Mouse (Mus musculus) MEL (cell line): Measurements from ENCODE around the gene Kncn. TPM values are rescaled to one million over a fixed set of nuclear protein-coding genes. Genes with fewer than 3 reads are reported as not detected.

Experiments used
- DNase-seq: peaks from one replicate; pipeline ENCODE4 v3.0.0; 2011; ENCODE audit warnings: low read depth, low spot score
- H3K27ac ChIP-seq: 2 replicates; pipeline ENCODE4 v1.5.1; 2012; ENCODE audit warnings: low read depth, mild to moderate bottlenecking, control low read depth, low read length, moderate library complexity; ENCODE audit not compliant: control insufficient read depth
- H3K27me3 ChIP-seq, 2 experiments: fragments of 150-350 bp in 1 of 2; sonication (generic) in 1 of 2; 2 replicates each; pipeline ENCODE4 v1.6.1; 2012; ENCODE audit warnings: low read length in 2 of 2, mild to moderate bottlenecking in 2 of 2, improper control_type of control experiment in 1 of 2, moderate library complexity in 1 of 2; ENCODE audit not compliant: insufficient read depth in 2 of 2, control insufficient read depth in 1 of 2
- H3K36me3 ChIP-seq, 2 experiments: 2 replicates each; pipeline ENCODE4 v1.6.1; 2012 to 2014; ENCODE audit warnings: low read length in 2 of 2, improper control_type of control experiment in 1 of 2, inconsistent platforms in 1 of 2, mild to moderate bottlenecking in 1 of 2; ENCODE audit not compliant: insufficient read depth in 2 of 2, control insufficient read depth in 1 of 2
- H3K4me1 ChIP-seq, 2 experiments: fragments of 150-350 bp in 1 of 2; sonication (generic) in 1 of 2; 2 replicates each; pipeline ENCODE4 v1.6.1; 2012; ENCODE audit warnings: low read length in 2 of 2, improper control_type of control experiment in 1 of 2, mild to moderate bottlenecking in 1 of 2; ENCODE audit not compliant: insufficient read depth in 2 of 2, control insufficient read depth in 1 of 2
- H3K4me3 ChIP-seq, 2 experiments: fragments of 150-350 bp in 1 of 2; sonication (generic) in 1 of 2; 2 replicates each; pipeline ENCODE4 v1.5.1; 2012; ENCODE audit warnings: low read depth in 2 of 2, low read length in 2 of 2, mild to moderate bottlenecking in 2 of 2, moderate library complexity in 2 of 2, control low read depth in 1 of 2, improper control_type of control experiment in 1 of 2; ENCODE audit not compliant: control insufficient read depth in 1 of 2, insufficient read depth in 1 of 2
- H3K79me2 ChIP-seq: 2 replicates; pipeline ENCODE4 v1.6.1; 2012; ENCODE audit warnings: mild to moderate bottlenecking, low read length, moderate library complexity; ENCODE audit not compliant: control insufficient read depth, poor library complexity, insufficient read depth
- H3K9ac ChIP-seq: 2 replicates; pipeline ENCODE4 v1.6.1; 2012; ENCODE audit warnings: low read depth, mild to moderate bottlenecking, control low read depth, low read length, moderate library complexity; ENCODE audit not compliant: control insufficient read depth, poor library complexity, severe bottlenecking
- H3K9me3 ChIP-seq: fragments of 150-350 bp; sonication (generic); replicated peaks from 2 replicates; pipeline ENCODE4 v1.6.1; 2012; ENCODE audit warnings: mild to moderate bottlenecking, low read length, improper control_type of control experiment, moderate library complexity; ENCODE audit not compliant: insufficient read depth
- CHD1 ChIP-seq: IDR thresholded peaks from 2 replicates; pipeline ENCODE4 v1.6.1; 2012; ENCODE audit warnings: low read depth, mild to moderate bottlenecking, inconsistent platforms, low read length, improper control_type of control experiment
- CHD2 ChIP-seq: IDR thresholded peaks from 2 replicates; pipeline ENCODE4 v1.6.1; 2011; ENCODE audit warnings: low read length, improper control_type of control experiment
- CTCF ChIP-seq, 3 experiments: IDR thresholded peaks in 2 of 3; conservative IDR thresholded peaks in 1 of 3; 2 replicates each; pipeline ENCODE4 v1.5.1; 2011 to 2012; ENCODE audit warnings: low read length in 3 of 3, low read depth in 2 of 3, mild to moderate bottlenecking in 2 of 3, improper control_type of control experiment in 1 of 3, inconsistent platforms in 1 of 3, mixed read lengths in 1 of 3, moderate library complexity in 1 of 3; ENCODE audit not compliant: control insufficient read depth in 1 of 3, insufficient read depth in 1 of 3, poor library complexity in 1 of 3, severe bottlenecking in 1 of 3
- E2F4 ChIP-seq: IDR thresholded peaks from 2 replicates; pipeline ENCODE4 v1.6.1; 2011; ENCODE audit warnings: low read depth, low read length, improper control_type of control experiment, borderline replicate concordance
- ELF1 ChIP-seq: IDR thresholded peaks from 2 replicates; pipeline ENCODE4 v1.6.1; 2014; ENCODE audit warnings: low read depth, mild to moderate bottlenecking, inconsistent platforms, low read length, improper control_type of control experiment, moderate library complexity
- EP300 ChIP-seq, 2 experiments: IDR thresholded peaks; 2 replicates each; pipeline ENCODE4 v1.6.1; 2011; ENCODE audit warnings: improper control_type of control experiment in 2 of 2, low read length in 2 of 2, low read depth in 1 of 2, mild to moderate bottlenecking in 1 of 2
- ETS1 ChIP-seq: IDR thresholded peaks from 2 replicates; pipeline ENCODE4 v1.6.1; 2012; ENCODE audit warnings: low read depth, mild to moderate bottlenecking, inconsistent platforms, low read length, improper control_type of control experiment, moderate library complexity
- GABPA ChIP-seq: IDR thresholded peaks from 2 replicates; pipeline ENCODE4 v1.6.1; 2012; ENCODE audit warnings: low read depth, mild to moderate bottlenecking, inconsistent platforms, low read length, improper control_type of control experiment, moderate library complexity
- HCFC1 ChIP-seq: IDR thresholded peaks from 2 replicates; pipeline ENCODE4 v1.6.1; 2012; ENCODE audit warnings: low read depth, mild to moderate bottlenecking, inconsistent platforms, low read length, improper control_type of control experiment, moderate library complexity
- KAT2A ChIP-seq: conservative IDR thresholded peaks from 2 replicates; pipeline ENCODE4 v1.6.1; 2012; ENCODE audit warnings: low read depth, low read length, improper control_type of control experiment, inconsistent platforms
- MAFK ChIP-seq: IDR thresholded peaks from 2 replicates; pipeline ENCODE4 v1.6.1; 2011; ENCODE audit warnings: low read depth, mild to moderate bottlenecking, low read length, improper control_type of control experiment, borderline replicate concordance
- MAX ChIP-seq: IDR thresholded peaks from 2 replicates; pipeline ENCODE4 v1.6.1; 2011; ENCODE audit warnings: low read length, improper control_type of control experiment
- NELFE ChIP-seq: IDR thresholded peaks from 2 replicates; pipeline ENCODE4 v1.6.1; 2011; ENCODE audit warnings: low read depth, low read length, improper control_type of control experiment
- POLR2A ChIP-seq, 2 experiments: IDR thresholded peaks; 2 replicates each; pipeline ENCODE4 v1.6.1; 2011 to 2012; ENCODE audit warnings: low read length in 2 of 2, mild to moderate bottlenecking in 2 of 2, control low read depth in 1 of 2, improper control_type of control experiment in 1 of 2, low read depth in 1 of 2, moderate library complexity in 1 of 2; ENCODE audit not compliant: control insufficient read depth in 1 of 2, insufficient read depth in 1 of 2, poor library complexity in 1 of 2
- RAD21 ChIP-seq: IDR thresholded peaks from 2 replicates; pipeline ENCODE4 v1.6.1; 2011; ENCODE audit warnings: mild to moderate bottlenecking, low read depth, low read length, improper control_type of control experiment
- TBP ChIP-seq: IDR thresholded peaks from 2 replicates; pipeline ENCODE4 v1.8.0; 2011; ENCODE audit warnings: low read depth, low read length, improper control_type of control experiment
- USF1 ChIP-seq: IDR thresholded peaks from 2 replicates; pipeline ENCODE4 v1.6.1; 2014; ENCODE audit warnings: low read depth, mild to moderate bottlenecking, inconsistent platforms, low read length, improper control_type of control experiment, moderate library complexity
- ZMIZ1 ChIP-seq: IDR thresholded peaks from 2 replicates; pipeline ENCODE4 v1.6.1; 2012; ENCODE audit warnings: low read depth, mild to moderate bottlenecking, inconsistent platforms, low read length, improper control_type of control experiment, moderate library complexity
- ZNF384 ChIP-seq: IDR thresholded peaks from 2 replicates; pipeline ENCODE4 v1.6.1; 2012; ENCODE audit warnings: low read depth, mild to moderate bottlenecking, inconsistent platforms, low read length, improper control_type of control experiment
- polyA plus RNA-seq, 2 experiments: library from polyadenylated mRNA; stranded (reverse) in 1 of 2; unstranded in 1 of 2; fragments of >175 nt in 1 of 2; fragments of >200 nt in 1 of 2; gene quantifications; 2 replicates each; pipeline versions ENCODE4 v1.2.1 to v1.2.4; 2012; ENCODE audit warnings: low replicate concordance in 2 of 2, low read depth in 1 of 2; ENCODE audit not compliant: insufficient read length in 2 of 2, insufficient read depth in 1 of 2, missing spikeins in 1 of 2
- total RNA-seq: library from RNA; depleted of rRNA; stranded (reverse); fragments of 300-350 nt; gene quantifications from 2 replicates; pipeline ENCODE4 v1.2.3, GENCODE M21; 2012

The Kncn gene
- total and polyA plus RNA-seq, 3 experiments: not detected

GRCm38 (mm10) chr4:115906791-115907190 is 22.6 kb downstream of the Kncn start:
- H3K36me3 ChIP-seq: peaks cover 0 to 2% of the 10 kb centered on the region in 2 experiments; a peak in 1 of 4 replicates
- H3K4me1 ChIP-seq: peaks cover 0 to 7% of the 10 kb centered on the region in 2 experiments; a peak in 1 of 4 replicates
- no peak overlapping the region for H3K9ac ChIP-seq
- H3K79me2 ChIP-seq: no peaks in the 10 kb centered on the region
- no peak overlapping the region for H3K27ac ChIP-seq
- TF ChIP-seq E2F4: no peak
- no peak for TF ChIP-seq ETS1
- no peak for TF ChIP-seq TBP
- TF ChIP-seq USF1: no peak
- TF ChIP-seq MAFK: no peak
- no peak for TF ChIP-seq CHD2
- TF ChIP-seq CTCF (IDR thresholded peaks at IDR 0.05 in 2 of 3, conservative IDR thresholded peaks at IDR 0.05 in 1 of 3; ENCODE audit: control insufficient read depth in 1 of 3, insufficient read depth in 1 of 3, low read depth in 2 of 3, low read length in 3 of 3, poor library complexity in 1 of 3, severe bottlenecking in 1 of 3): no peak
- TF ChIP-seq ZMIZ1: no peak
- TF ChIP-seq EP300 (IDR thresholded peaks at IDR 0.05; ENCODE audit: low read depth in 1 of 2, low read length in 2 of 2): no peak
- TF ChIP-seq POLR2A (IDR thresholded peaks at IDR 0.05; ENCODE audit: control insufficient read depth in 1 of 2, insufficient read depth in 1 of 2, low read depth in 1 of 2, low read length in 2 of 2, poor library complexity in 1 of 2): no peak
- TF ChIP-seq, all 39 proteins: peak for 0
- DNase-seq: no peak
- H3K27me3 ChIP-seq: no peaks in the 10 kb centered on the region; a peak in 1 of 4 replicates
- H3K4me3 ChIP-seq: no peak overlapping the region
- no peaks in the 10 kb centered on the region for H3K9me3 ChIP-seq

- H3K27me3 ChIP-seq: no peaks in the 10 kb centered on the region; a peak in 1 of 4 replicates
- no peak overlapping the region for H3K27ac ChIP-seq
- H3K79me2 ChIP-seq: no peaks in the 10 kb centered on the region
- H3K4me3 ChIP-seq: no peak overlapping the region
- DNase-seq: peak; percentile 20
- H3K9me3 ChIP-seq: no peaks in the 10 kb centered on the region
- H3K4me1 ChIP-seq: peaks cover 0 to 7% of the 10 kb centered on the region in 2 experiments; a peak in 1 of 4 replicates
- peaks cover 0 to 2% of the 10 kb centered on the region in 2 experiments; a peak in 1 of 4 replicates for H3K36me3 ChIP-seq
- TF ChIP-seq POLR2A (IDR thresholded peaks at IDR 0.05; ENCODE audit: control insufficient read depth in 1 of 2, insufficient read depth in 1 of 2, low read depth in 1 of 2, low read length in 2 of 2, poor library complexity in 1 of 2) (no peak), ZNF384 (no peak), NELFE (no peak), GABPA (no peak), ELF1 (no peak), HCFC1 (no peak), CHD1 (no peak), RAD21 (no peak), CHD2 (no peak), MAFK (no peak), CTCF (IDR thresholded peaks at IDR 0.05 in 2 of 3, conservative IDR thresholded peaks at IDR 0.05 in 1 of 3; ENCODE audit: control insufficient read depth in 1 of 3, insufficient read depth in 1 of 3, low read depth in 2 of 3, low read length in 3 of 3, poor library complexity in 1 of 3, severe bottlenecking in 1 of 3) (no peak), MAX (no peak), KAT2A (no peak)
- H3K9ac ChIP-seq: no peak overlapping the region
Observed at GRCm38 (mm10) chr4:115907994-115908393, 23.8 kb downstream of the Kncn start.
